Mouse (Mus musculus) bone marrow macrophage, adult 2 months (primary cell): ENCODE results near the gene Gng13.

Source experiments
- CTCF ChIP-seq: IDR thresholded peaks from 2 replicates; pipeline ENCODE4 v1.5.1; 2012; ENCODE audit warnings: low read depth, mild to moderate bottlenecking, low read length, moderate library complexity
- POLR2A ChIP-seq: IDR thresholded peaks from 2 replicates; pipeline ENCODE4 v1.6.1; 2012; ENCODE audit warnings: mild to moderate bottlenecking, low read depth, low read length, borderline replicate concordance

DNA sequence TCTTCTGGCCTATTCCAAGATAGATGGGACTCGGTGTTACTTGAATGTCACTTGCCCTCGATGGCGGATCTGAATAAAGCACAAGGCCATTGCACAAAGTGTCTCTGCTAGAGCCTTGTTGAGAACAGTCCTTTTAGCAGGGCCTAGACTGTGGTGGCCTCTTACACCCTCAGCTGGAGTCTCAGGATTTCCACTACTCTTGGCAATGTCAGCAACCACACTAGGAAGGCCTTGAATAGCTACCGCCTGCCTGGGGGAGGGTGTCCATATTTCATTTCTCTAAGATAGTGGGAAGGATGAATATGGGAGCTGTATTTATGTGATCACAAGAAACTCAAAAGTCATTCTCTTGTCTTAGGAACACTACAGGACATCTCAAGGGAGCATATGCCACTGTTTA, 31.3 kb downstream of the Gng13 start:
- no peak for TF ChIP-seq POLR2A
- no peak for TF ChIP-seq CTCF
